Mouse (Mus musculus) ovary, adult 10 weeks (tissue): Measurements from ENCODE around the gene Nrm. TPM values are rescaled to one million over a fixed set of nuclear protein-coding genes. Genes with fewer than 3 reads are reported as not detected.

ENCODE experiments used
- polyA plus RNA-seq: library from polyadenylated mRNA; stranded (reverse); fragments of 350-450 nt; fragmentation: Illumina TruSeq; extraction: RNeasy Lipid Tissue Mini Kit (QIAGEN cat#74804); gene quantifications from one replicate; pipeline ENCODE4 v1.2.3, GENCODE M21; 2014

Gene Nrm
- polyA plus RNA-seq, result 4.5 TPM

GRCm38 (mm10) chr17:35861198-35861857 lies at the start of gene Nrm:
Nrm (plus strand) TSS chr17:35861318.

GRCm38 (mm10) chr17:35821439-35822430 lies 39.4 kb upstream of the Nrm start, which contains the start of gene Ier3:
Ier3 (plus strand) TSS chr17:35821684.

GRCm38 (mm10) chr17:35822964-35823937 lies 37.9 kb upstream of the Nrm start, which contains the start of gene Flot1:
Flot1 (plus strand) TSS chr17:35823230.

GRCm38 (mm10) chr17:35838122-35838544 lies 23.0 kb upstream of the Nrm start, which contains the start of gene Tubb5:
Tubb5 (minus strand) TSS chr17:35838306.

GRCm38 (mm10) chr17:35841076-35841950 lies 19.8 kb upstream of the Nrm start, which contains the start of gene Mdc1:
Mdc1 (plus strand) TSS chr17:35841515.

GRCm38 (mm10) chr17:35865481-35866280 lies 4.6 kb downstream of the Nrm start, which contains the start of gene Ppp1r18:
Ppp1r18 (plus strand) TSS chr17:35865593.

GRCm38 (mm10) chr17:35879245-35880057 lies 18.3 kb downstream of the Nrm start, which contains the start of gene Dhx16:
Dhx16 (plus strand) TSS chr17:35879819.

GRCm38 (mm10) chr17:35896781-35897643 lies 35.9 kb downstream of the Nrm start, which contains the start of gene 2310061I04Rik:
2310061I04Rik (minus strand) TSS chr17:35897431.

GRCm38 (mm10) chr17:35909919-35910369 lies 48.8 kb downstream of the Nrm start, which contains the start of gene Atat1:
Atat1 (minus strand) TSS chr17:35910075.

Other genes with a start within 250 kb of the Nrm start
- gene Gm9573, start 234.7 kb upstream of the Nrm start, polyA plus RNA-seq, result not detected
- gene Mucl3, start 217.6 kb upstream of the Nrm start, polyA plus RNA-seq, result 0.17 TPM
- 0.48 TPM for gene Vars2, start 193.7 kb upstream of the Nrm start, polyA plus RNA-seq
- gene Gtf2h4, start 187.6 kb upstream of the Nrm start, polyA plus RNA-seq, result 2.4 TPM
- gene Ddr1, start 156.7 kb upstream of the Nrm start, polyA plus RNA-seq, result 7.1 TPM
- 7.2 TPM for gene Ier3, start 39.6 kb upstream of the Nrm start, polyA plus RNA-seq
- gene Flot1, start 38.1 kb upstream of the Nrm start, polyA plus RNA-seq, result 6.8 TPM
- gene Tubb5, start 23.0 kb upstream of the Nrm start, polyA plus RNA-seq, result 165 TPM
- gene Mdc1, start 19.8 kb upstream of the Nrm start, polyA plus RNA-seq, result 27.0 TPM
- 2.1 TPM for gene Ppp1r18, start 4.3 kb downstream of the Nrm start, polyA plus RNA-seq
- 17.6 TPM for gene Dhx16, start 18.5 kb downstream of the Nrm start, polyA plus RNA-seq
- gene 2310061I04Rik, start 36.1 kb downstream of the Nrm start, polyA plus RNA-seq, result 11.3 TPM
- 8.8 TPM for gene Atat1, start 48.8 kb downstream of the Nrm start, polyA plus RNA-seq
- 14.5 TPM for gene Mrps18b, start 55.1 kb downstream of the Nrm start, polyA plus RNA-seq
- 47.7 TPM for gene Ppp1r10, start 55.1 kb downstream of the Nrm start, polyA plus RNA-seq
- 63.5 TPM for gene Abcf1, start 108.4 kb downstream of the Nrm start, polyA plus RNA-seq
- gene Gnl1, start 118.5 kb downstream of the Nrm start, polyA plus RNA-seq, result 1.6 TPM
- gene Prr3, start 118.9 kb downstream of the Nrm start, polyA plus RNA-seq, result 4.4 TPM
- gene H2-T24, start 159.2 kb downstream of the Nrm start, polyA plus RNA-seq, result 2.5 TPM
- 2.5 TPM for gene H2-T23, start 171.5 kb downstream of the Nrm start, polyA plus RNA-seq
- gene H2-T22, start 181.4 kb downstream of the Nrm start, polyA plus RNA-seq, result 8.8 TPM
- gene Gm6034, start 181.6 kb downstream of the Nrm start, polyA plus RNA-seq, result not detected
- not detected for gene Gm11127, start 197.1 kb downstream of the Nrm start, polyA plus RNA-seq